In the genomic region with DNA sequence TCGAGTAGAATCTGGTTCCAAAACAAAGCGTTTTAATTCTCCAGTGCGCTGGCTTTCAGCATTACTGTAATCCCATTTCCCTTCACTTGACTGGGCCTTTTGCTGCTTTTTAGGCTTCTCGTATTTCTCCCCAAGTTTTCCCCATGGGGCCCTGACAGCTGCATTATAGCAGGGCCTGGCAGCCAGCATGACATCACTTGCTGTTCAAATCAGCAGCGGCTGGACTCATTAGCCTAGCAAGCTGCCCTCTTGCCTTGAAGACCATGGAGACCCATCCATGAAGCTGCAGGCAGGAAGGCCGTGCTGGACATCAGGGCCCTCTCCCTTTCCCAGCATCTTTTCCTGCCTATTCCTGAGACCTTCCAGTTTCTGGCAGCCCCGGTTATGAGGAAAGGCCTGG, we compare ENCODE assay signal across 9 mouse cellular contexts.
A peak's percentile ranks its signal among the peaks of the same experiment; 100 is the strongest.
DNase-seq lines count a peak whose midpoint lies in the region; ATAC-seq and TF ChIP-seq lines count a peak whose summit lies in the region.
"Had no signal": no experiment of that assay in that cellular context is flagged by ENCODE, and none has a peak within 500 bp of the region (broad histone marks: within the 10 kb centered on the region; RNA-seq: fewer than 3 reads in every experiment).

No protein-coding gene starts in this region.

- H3K36me3 ChIP-seq in forebrain, postnatal 0 days (ENCODE audit: insufficient read depth) = no peaks in the 10 kb centered on the region
- H3K36me3 ChIP-seq: liver, embryonic 15.5 days had no signal

- H3K27me3 ChIP-seq in forebrain, postnatal 0 days (ENCODE audit: insufficient read depth, low read length) = no peaks in the 10 kb centered on the region
- H3K27me3 ChIP-seq: liver, embryonic 15.5 days had no signal

- peak overlapping the region; percentile 36; the same call in 1 of the 2 replicates for H3K27ac ChIP-seq in forebrain, postnatal 0 days (ENCODE audit: low read depth, low read length)
- H3K27ac ChIP-seq: liver, embryonic 15.5 days had no signal

- intact Hi-C loops in gastrocnemius, postnatal 14 days (cut with DNase I; ENCODE audit: low total_unique reads) = no loop called here
- intact Hi-C loops in gastrocnemius, postnatal 36 days (cut with DNase I) = no loop called here

- H3K4me1 ChIP-seq in forebrain, postnatal 0 days (ENCODE audit: insufficient read depth) = 0 out of 2 replicates have a peak, but pooled peaks cover 4% of the 10 kb centered on the region

- ATAC-seq in forebrain, postnatal 0 days = peak; percentile 53; the same call in 1 of the 2 replicates
- no peak for ATAC-seq in erythroblast, adult 5-6 weeks (replicated peaks; ENCODE audit: low FRiP score, poor library complexity, severe bottlenecking)

- H3K9ac ChIP-seq in forebrain, postnatal 0 days = no peak overlapping the region
- H3K9ac ChIP-seq: liver, embryonic 15.5 days had no signal

- no peak for TF ChIP-seq CTCF in forebrain, postnatal 0 days (IDR thresholded peaks at IDR 0.05; ENCODE audit: low read depth)

- no peak overlapping the region for H3K4me2 ChIP-seq in forebrain, postnatal 0 days (ENCODE audit: low read depth)
- H3K4me2 ChIP-seq: liver, embryonic 15.5 days had no signal

- no peak overlapping the region for H3K4me3 ChIP-seq in forebrain, postnatal 0 days (ENCODE audit: low read depth, low read length)
- H3K4me3 ChIP-seq: liver, embryonic 15.5 days had no signal

- DNase-seq in gastrocnemius, postnatal 14 days = peak; percentile 46
- DNase-seq in gastrocnemius, postnatal 36 days = no peak
- peak; percentile 91 for DNase-seq in MN1 (ENCODE audit: low spot score)
- DNase-seq in forebrain, postnatal 0 days = peak; percentile 50
- DNase-seq in lung, postnatal 10 days = peak; percentile 51
- no peak for DNase-seq in thymus, postnatal 25 days
- no peak for DNase-seq in layer of hippocampus, adult 18-20 months (ENCODE audit: low spot score in 2 of 2)

- WGBS in forebrain, postnatal 0 days = 13% methylated on average over 7 of the region's 7 CpGs

- H3K9me3 ChIP-seq in forebrain, postnatal 0 days (ENCODE audit: low read length) = no peaks in the 10 kb centered on the region
- H3K9me3 ChIP-seq: liver, embryonic 15.5 days had no signal

Comparison
In these comparisons a context has a peak if more than half of its experiments do, and no peak if none do; other contexts are left out.
1. DNase-seq: peak in gastrocnemius, postnatal 14 days (single experiment), MN1 (single experiment), forebrain, postnatal 0 days (single experiment) and lung, postnatal 10 days (single experiment); none in gastrocnemius, postnatal 36 days (0 of 2), thymus, postnatal 25 days (single experiment) and layer of hippocampus, adult 18-20 months (0 of 2).